Mouse (Mus musculus): ENCODE measurements around the gene Fbxl15.

DNA sequence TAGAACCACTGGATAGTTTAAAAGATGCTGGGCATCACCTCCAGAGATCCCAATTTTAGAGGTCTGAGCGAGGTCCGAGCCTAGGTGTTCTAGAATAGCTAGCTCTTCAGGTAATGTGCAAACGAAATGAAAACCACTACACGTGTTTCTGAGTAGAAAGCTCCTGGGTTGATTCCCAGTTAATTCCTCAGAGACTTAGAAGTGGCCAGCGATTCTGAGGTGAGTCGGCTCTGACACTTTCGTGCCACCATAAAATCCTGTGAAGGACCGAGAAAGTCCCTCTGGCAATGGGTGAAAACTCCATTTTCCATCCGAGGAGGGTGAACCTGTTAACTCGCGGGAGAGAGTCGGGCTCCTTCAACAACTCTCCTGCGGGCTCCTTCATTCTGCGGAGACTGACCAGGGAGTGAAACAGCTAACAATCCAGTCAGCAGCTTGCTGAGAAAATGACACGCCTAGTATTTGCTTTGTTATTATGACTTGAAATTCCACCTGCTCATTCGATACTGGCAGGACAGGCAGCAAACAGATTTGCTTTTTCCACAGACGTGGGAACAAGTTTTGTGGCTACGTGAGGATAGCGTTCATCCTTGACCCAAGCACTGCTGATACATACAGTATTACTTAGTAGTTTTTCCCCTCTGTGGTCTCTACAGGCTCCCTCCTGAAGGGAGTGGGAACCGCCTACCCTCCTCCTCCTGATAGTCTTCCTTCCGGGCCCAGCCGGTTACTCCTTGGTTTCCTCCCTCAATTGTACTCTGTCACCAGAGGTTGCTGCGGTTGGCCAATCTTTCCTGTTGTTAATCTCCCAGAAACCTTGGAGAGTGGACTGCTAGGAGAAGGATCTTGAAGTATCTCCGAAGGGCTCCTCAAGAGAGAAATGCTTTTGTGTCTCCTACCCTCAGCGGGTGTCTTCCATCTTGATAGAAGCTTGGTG is 29.6 kb downstream of the Fbxl15 start:
- TF ChIP-seq E2F4 (IDR thresholded peaks at IDR 0.05; ENCODE audit: insufficient read depth) (no peak), POLR2A (IDR thresholded peaks at IDR 0.05; ENCODE audit: insufficient read length, low read depth) (no peak), SRF (IDR thresholded peaks at IDR 0.05; ENCODE audit: control insufficient read depth, insufficient read length, low read depth) (no peak), TCF12 (IDR thresholded peaks at IDR 0.05; ENCODE audit: insufficient read depth, poor library complexity, severe bottlenecking) (no peak)
